Mouse (Mus musculus) stomach, adult 2 months (tissue): Measurements from ENCODE around the gene Card10. TPM values are rescaled to one million over a fixed set of nuclear protein-coding genes. Genes with fewer than 3 reads are reported as not detected.

ENCODE experiments used
- polyA plus RNA-seq: library from polyadenylated mRNA; depleted of rRNA; stranded (reverse); fragments of >200 nt; gene quantifications from 2 replicates; pipeline ENCODE4 v1.2.3, GENCODE M21; 2012; rRNA removed

Card10 gene
- 17.4 and 21.5 TPM in 2 replicates for polyA plus RNA-seq

DNA sequence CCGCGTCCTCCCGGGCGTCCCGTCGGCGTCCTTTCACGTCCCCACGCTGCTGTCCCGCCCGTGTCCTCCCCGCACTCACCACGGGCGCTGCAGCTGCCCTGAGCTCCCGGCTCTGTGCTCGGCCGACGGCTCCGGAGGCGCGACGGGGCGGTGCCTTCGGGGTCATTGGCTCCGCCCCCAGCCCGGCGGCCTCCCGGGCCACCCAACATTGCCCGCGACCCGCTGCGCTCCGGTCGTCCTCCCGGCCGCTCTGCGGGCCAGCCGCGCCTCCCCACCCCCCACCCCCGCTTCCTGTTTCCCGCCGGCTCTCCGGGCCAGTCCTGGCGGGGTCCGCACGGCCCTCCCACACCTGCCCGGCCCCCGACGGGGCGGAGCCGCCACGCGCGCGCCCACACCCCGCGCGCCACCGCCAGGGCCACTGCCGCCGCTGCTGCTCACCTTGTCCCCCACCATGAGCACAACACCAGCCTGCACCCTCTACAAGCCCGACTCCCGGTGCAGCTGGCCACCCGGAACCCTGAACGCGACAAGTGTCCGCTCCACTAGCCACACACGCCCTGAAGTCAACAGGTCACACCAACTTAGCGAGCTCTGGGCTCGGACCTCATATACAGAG lies at the start of gene Card10:
Gene Card10, minus strand, starts transcription at position 267 of the 616 bp plus-strand sequence.

GRCm38 (mm10) chr15:78842371-78843163 lies 39.7 kb upstream of the Card10 start, which contains the start of gene Cdc42ep1:
Gene Cdc42ep1, plus strand, starts transcription at chr15:78842624.

DNA sequence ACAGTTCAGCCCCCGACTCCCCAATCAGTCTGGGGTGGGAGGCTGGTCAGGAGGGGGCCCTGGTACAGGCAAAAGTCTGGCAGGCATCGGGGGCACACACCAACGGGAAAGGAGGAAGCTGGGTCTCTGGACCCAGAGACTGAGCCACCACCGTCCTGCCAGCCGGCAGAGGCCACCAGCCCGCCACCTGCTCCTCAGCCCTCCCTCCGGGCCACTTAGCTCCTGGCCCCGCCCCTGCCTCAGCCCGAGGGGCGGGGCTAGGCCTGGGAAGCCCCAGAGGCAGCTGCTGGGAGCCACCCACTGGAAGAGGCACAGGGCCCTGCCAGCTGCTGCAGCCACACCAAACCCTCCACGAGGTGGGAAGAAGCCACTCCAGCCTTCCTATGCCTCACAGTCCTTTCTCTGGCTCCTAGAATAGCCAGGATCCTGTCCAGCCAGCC lies 29.5 kb downstream of the Card10 start, which contains the start of gene Mfng:
Gene Mfng, minus strand, starts transcription at position 186 of the 440 bp plus-strand sequence.

Other genes starting within 250 kb of the Card10 start
- 19.9 and 28.7 TPM in 2 replicates for gene Rac2, start 230.3 kb downstream of the Card10 start, polyA plus RNA-seq
- gene Cyth4, start 206.0 kb downstream of the Card10 start, polyA plus RNA-seq: 5.4 and 7.4 TPM in 2 replicates
- 0.09 and 0.11 TPM in 2 replicates for gene Elfn2, start 84.3 kb downstream of the Card10 start, polyA plus RNA-seq
- 4.8 and 6.4 TPM in 2 replicates for gene Mfng, start 29.6 kb downstream of the Card10 start, polyA plus RNA-seq
- gene Cdc42ep1, start 39.6 kb upstream of the Card10 start, polyA plus RNA-seq: 95.3 and 99.7 TPM in 2 replicates
- gene Lgals2, start 52.5 kb upstream of the Card10 start, polyA plus RNA-seq: 1,065 and 1,817 TPM in 2 replicates
- gene Gga1, start 74.1 kb upstream of the Card10 start, polyA plus RNA-seq: 70.1 and 87.7 TPM in 2 replicates
- gene Gm49510, start 96.6 kb upstream of the Card10 start, polyA plus RNA-seq: 0.04 and 0.13 TPM in 2 replicates
- 84.9 and 94.6 TPM in 2 replicates for gene Sh3bp1, start 96.7 kb upstream of the Card10 start, polyA plus RNA-seq
- 4.0 and 6.7 TPM in 2 replicates for gene Pdxp, start 110.9 kb upstream of the Card10 start, polyA plus RNA-seq
- 167 and 196 TPM in 2 replicates for gene Lgals1, start 123.7 kb upstream of the Card10 start, polyA plus RNA-seq
- gene Nol12, start 131.9 kb upstream of the Card10 start, polyA plus RNA-seq: 8.0 and 11.5 TPM in 2 replicates
- 33.4 and 42.2 TPM in 2 replicates for gene Triobp, start 144.7 kb upstream of the Card10 start, polyA plus RNA-seq
- 63.2 and 88.2 TPM in 2 replicates for gene H1f0, start 225.4 kb upstream of the Card10 start, polyA plus RNA-seq
- gene Galr3, start 238.8 kb upstream of the Card10 start, polyA plus RNA-seq: 2.5 and 5.2 TPM in 2 replicates